Mouse (Mus musculus): ENCODE measurements around the gene Ddi2. TPM values are rescaled to one million over a fixed set of nuclear protein-coding genes. Genes with fewer than 3 reads are reported as not detected.

Ddi2 gene
- polyA plus RNA-seq, 1 experiment: 21.9 TPM

GRCm38 (mm10) chr4:141755375-141755930, 32.2 kb upstream of the Ddi2 start:
- peak; percentile 46 for DNase-seq
- no peak overlapping the region for H3K4me3 ChIP-seq (ENCODE audit: insufficient read depth, low read depth, low read length)
- H3K27ac ChIP-seq (ENCODE audit: insufficient read depth, low read depth, low read length): no peak overlapping the region
- no peaks in the 10 kb centered on the region for H3K36me3 ChIP-seq (ENCODE audit: control insufficient read depth, insufficient read depth, low read length)
- H3K4me1 ChIP-seq (ENCODE audit: control insufficient read depth, insufficient read depth, low read length): no peaks in the 10 kb centered on the region
- WGBS: 80% methylated on average over 19 of the region's 19 CpGs
- H3K27me3 ChIP-seq (replicated peaks; ENCODE audit: control insufficient read depth, insufficient read depth, low read length): no peaks in the 10 kb centered on the region
- TF ChIP-seq CTCF (conservative IDR thresholded peaks at IDR 0.05; ENCODE audit: insufficient read depth, insufficient read length, low read depth, low read length): no peak
- TF ChIP-seq POLR2A (IDR thresholded peaks at IDR 0.05; ENCODE audit: low read depth, low read length): no peak

GRCm38 (mm10) chr4:141752076-141752421, 28.8 kb upstream of the Ddi2 start:
- WGBS: 34% methylated on average over 4 of the region's 4 CpGs
- no peak for DNase-seq
- Histone ChIP-seq H3K27ac (ENCODE audit: insufficient read depth, low read depth, low read length) (no peak overlapping the region), H3K27me3 (replicated peaks; ENCODE audit: control insufficient read depth, insufficient read depth, low read length) (no peaks in the 10 kb centered on the region), H3K4me3 (ENCODE audit: insufficient read depth, low read depth, low read length) (no peak overlapping the region), H3K36me3 (ENCODE audit: control insufficient read depth, insufficient read depth, low read length) (no peaks in the 10 kb centered on the region), H3K4me1 (ENCODE audit: control insufficient read depth, insufficient read depth, low read length) (no peaks in the 10 kb centered on the region)
- TF ChIP-seq POLR2A (IDR thresholded peaks at IDR 0.05; ENCODE audit: low read depth, low read length) (no peak), CTCF (conservative IDR thresholded peaks at IDR 0.05; ENCODE audit: insufficient read depth, insufficient read length, low read depth, low read length) (no peak)

- no peaks in the 10 kb centered on the region for H3K27me3 ChIP-seq (replicated peaks; ENCODE audit: control insufficient read depth, insufficient read depth, low read length)
- TF ChIP-seq POLR2A (IDR thresholded peaks at IDR 0.05; ENCODE audit: low read depth, low read length) (no peak), CTCF (conservative IDR thresholded peaks at IDR 0.05; ENCODE audit: insufficient read depth, insufficient read length, low read depth, low read length) (no peak)
- DNase-seq: no peak
- 64% methylated on average over 4 of the region's 4 CpGs for WGBS
- H3K36me3 ChIP-seq (ENCODE audit: control insufficient read depth, insufficient read depth, low read length): no peaks in the 10 kb centered on the region
- H3K4me1 ChIP-seq (ENCODE audit: control insufficient read depth, insufficient read depth, low read length): no peaks in the 10 kb centered on the region
- H3K4me3 ChIP-seq (ENCODE audit: insufficient read depth, low read depth, low read length): no peak overlapping the region
- no peak overlapping the region for H3K27ac ChIP-seq (ENCODE audit: insufficient read depth, low read depth, low read length)
These were observed 28.3 kb upstream of the Ddi2 start for GRCm38 (mm10) chr4:141751419-141752075.

- H3K36me3 ChIP-seq (ENCODE audit: control insufficient read depth, insufficient read depth, low read length): no peaks in the 10 kb centered on the region
- H3K4me3 ChIP-seq (ENCODE audit: insufficient read depth, low read depth, low read length): no peak overlapping the region
- TF ChIP-seq CTCF (conservative IDR thresholded peaks at IDR 0.05; ENCODE audit: insufficient read depth, insufficient read length, low read depth, low read length) (no peak), POLR2A (IDR thresholded peaks at IDR 0.05; ENCODE audit: low read depth, low read length) (no peak)
- H3K27ac ChIP-seq (ENCODE audit: insufficient read depth, low read depth, low read length): no peak overlapping the region
- H3K4me1 ChIP-seq (ENCODE audit: control insufficient read depth, insufficient read depth, low read length): no peaks in the 10 kb centered on the region
- no peaks in the 10 kb centered on the region for H3K27me3 ChIP-seq (replicated peaks; ENCODE audit: control insufficient read depth, insufficient read depth, low read length)
- DNase-seq: no peak
- WGBS: 85% methylated on average over 3 of the region's 3 CpGs
These were observed 27.6 kb upstream of the Ddi2 start for GRCm38 (mm10) chr4:141750826-141751225.

- DNase-seq: no peak
- Histone ChIP-seq H3K36me3 (ENCODE audit: control insufficient read depth, insufficient read depth, low read length) (no peaks in the 10 kb centered on the region), H3K4me3 (ENCODE audit: insufficient read depth, low read depth, low read length) (no peak overlapping the region)
These were observed 26.3 kb upstream of the Ddi2 start for GRCm38 (mm10) chr4:141749557-141749956.

GRCm38 (mm10) chr4:141746578-141747346, 23.5 kb upstream of the Ddi2 start, which contains the start of gene Agmat:
Gene Agmat (plus strand): TSS chr4:141746672.
- TF ChIP-seq POLR2A (IDR thresholded peaks at IDR 0.05; ENCODE audit: low read depth, low read length): no peak
- no peak for TF ChIP-seq CTCF (conservative IDR thresholded peaks at IDR 0.05; ENCODE audit: insufficient read depth, insufficient read length, low read depth, low read length)
- Histone ChIP-seq H3K4me3 (ENCODE audit: insufficient read depth, low read depth, low read length) (no peak within 1 kb of the TSS), H3K4me1 (ENCODE audit: control insufficient read depth, insufficient read depth, low read length) (peaks cover 5% of the 10 kb centered on the region; the same call in 1 of the 2 replicates), H3K36me3 (ENCODE audit: control insufficient read depth, insufficient read depth, low read length) (no peaks in the 10 kb centered on the region), H3K27ac (ENCODE audit: insufficient read depth, low read depth, low read length) (no peak within 1 kb of the TSS), H3K27me3 (replicated peaks; ENCODE audit: control insufficient read depth, insufficient read depth, low read length) (no peaks in the 10 kb centered on the region)
- DNase-seq: peak; percentile 59
- WGBS: 28% methylated on average over 25 of the region's 25 CpGs

More at GRCm38 (mm10) chr4:141749557-141749956, 26.3 kb upstream of the Ddi2 start:
- Histone ChIP-seq H3K27me3 (replicated peaks; ENCODE audit: control insufficient read depth, insufficient read depth, low read length) (no peaks in the 10 kb centered on the region), H3K4me1 (ENCODE audit: control insufficient read depth, insufficient read depth, low read length) (no peaks in the 10 kb centered on the region), H3K27ac (ENCODE audit: insufficient read depth, low read depth, low read length) (no peak overlapping the region)
- TF ChIP-seq CTCF (conservative IDR thresholded peaks at IDR 0.05; ENCODE audit: insufficient read depth, insufficient read length, low read depth, low read length) (no peak), POLR2A (IDR thresholded peaks at IDR 0.05; ENCODE audit: low read depth, low read length) (no peak)
- 52% methylated on average over 11 of the region's 11 CpGs for WGBS

GRCm38 (mm10) chr4:141742381-141742780, 19.2 kb upstream of the Ddi2 start:
- H3K4me1 ChIP-seq (ENCODE audit: control insufficient read depth, insufficient read depth, low read length): peaks cover 10% of the 10 kb centered on the region; the same call in 1 of the 2 replicates
- H3K27me3 ChIP-seq (replicated peaks; ENCODE audit: control insufficient read depth, insufficient read depth, low read length): no peaks in the 10 kb centered on the region
- 72% methylated on average over 4 of the region's 4 CpGs for WGBS
- no peaks in the 10 kb centered on the region for H3K36me3 ChIP-seq (ENCODE audit: control insufficient read depth, insufficient read depth, low read length)
- TF ChIP-seq CTCF (conservative IDR thresholded peaks at IDR 0.05; ENCODE audit: insufficient read depth, insufficient read length, low read depth, low read length): no peak
- TF ChIP-seq POLR2A (IDR thresholded peaks at IDR 0.05; ENCODE audit: low read depth, low read length): no peak
- DNase-seq: no peak
- no peak overlapping the region for H3K4me3 ChIP-seq (ENCODE audit: insufficient read depth, low read depth, low read length)
- peak overlapping the region; percentile 21 for H3K27ac ChIP-seq (ENCODE audit: insufficient read depth, low read depth, low read length)

Measured in kidney, adult 2 months (tissue).